Mouse (Mus musculus) CH12.LX (cell line): ENCODE data around the gene Ankrd33. TPM values are rescaled to one million over a fixed set of nuclear protein-coding genes. Genes with fewer than 3 reads are reported as not detected.
A peak's percentile ranks its signal among the peaks of the same experiment; 100 is the strongest.

Experiments
- DNase-seq: peaks from one replicate; pipeline ENCODE4 v3.0.0-alpha.2; 2013; ENCODE audit errors: extremely low read depth
- H3K27ac ChIP-seq: 2 replicates; pipeline ENCODE4 v1.5.1; 2012; ENCODE audit warnings: low read depth, mild to moderate bottlenecking, control low read depth, moderate library complexity; ENCODE audit not compliant: insufficient read depth
- H3K27me3 ChIP-seq: replicated peaks from 2 replicates; pipeline ENCODE3; 2012; ENCODE audit warnings: inconsistent platforms
- H3K36me3 ChIP-seq, 2 experiments: replicated peaks in 1 of 2; 2 replicates each; pipeline versions ENCODE3 to v1.6.1; 2012; ENCODE audit warnings: inconsistent platforms in 1 of 2, low read length in 1 of 2, mild to moderate bottlenecking in 1 of 2, mixed read lengths in 1 of 2, moderate library complexity in 1 of 2; ENCODE audit not compliant: control insufficient read depth in 1 of 2, insufficient read depth in 1 of 2
- H3K4me1 ChIP-seq, 2 experiments: 2 replicates each; pipeline ENCODE4 v1.6.1; 2012; ENCODE audit warnings: inconsistent platforms in 1 of 2, moderate library complexity in 1 of 2; ENCODE audit not compliant: insufficient read depth in 2 of 2, control insufficient read depth in 1 of 2
- H3K4me2 ChIP-seq: 2 replicates; pipeline ENCODE4 v1.6.1; 2012; ENCODE audit warnings: low read depth, mild to moderate bottlenecking, control low read depth; ENCODE audit not compliant: poor library complexity, insufficient read depth, severe bottlenecking
- H3K4me3 ChIP-seq, 3 experiments: fragments of 150-350 bp in 1 of 3; sonication (generic) in 1 of 3; replicated peaks in 1 of 3; 2 replicates each; pipeline versions ENCODE3 to v1.5.1; 2011 to 2012; ENCODE audit warnings: low read depth in 2 of 3, low read length in 2 of 3, mild to moderate bottlenecking in 2 of 3, moderate library complexity in 2 of 3, control low read depth in 1 of 3, improper control_type of control experiment in 1 of 3, inconsistent platforms in 1 of 3, mixed read lengths in 1 of 3; ENCODE audit not compliant: poor library complexity in 1 of 3
- H3K79me2 ChIP-seq: replicated peaks from 2 replicates; pipeline ENCODE4 v1.6.1; 2012; ENCODE audit warnings: mild to moderate bottlenecking, moderate library complexity; ENCODE audit not compliant: control insufficient read depth, poor library complexity, insufficient read depth, severe bottlenecking; ENCODE audit errors: extremely low read depth
- H3K9ac ChIP-seq: 2 replicates; pipeline ENCODE4 v1.6.1; 2012; ENCODE audit warnings: low read depth, mild to moderate bottlenecking, control low read depth, moderate library complexity; ENCODE audit not compliant: insufficient read depth
- H3K9me3 ChIP-seq: replicated peaks from 2 replicates; pipeline ENCODE3; 2012; ENCODE audit warnings: low read length, inconsistent platforms, mixed read lengths
- BHLHE40 ChIP-seq: IDR thresholded peaks from 2 replicates; pipeline ENCODE4 v1.6.1; 2011; ENCODE audit warnings: mild to moderate bottlenecking, low read depth, low read length, improper control_type of control experiment
- CHD1 ChIP-seq: IDR thresholded peaks from 2 replicates; pipeline ENCODE4 v1.6.1; 2012; ENCODE audit warnings: low read depth, low read length, improper control_type of control experiment, inconsistent platforms
- E2F4 ChIP-seq: IDR thresholded peaks from 2 replicates; pipeline ENCODE4 v1.6.1; 2011; ENCODE audit warnings: low read depth, low read length, improper control_type of control experiment; ENCODE audit not compliant: insufficient replicate concordance
- ELF1 ChIP-seq: IDR thresholded peaks from 2 replicates; pipeline ENCODE4 v1.6.1; 2014; ENCODE audit warnings: low read depth, mild to moderate bottlenecking, inconsistent platforms, low read length, improper control_type of control experiment
- EP300 ChIP-seq: IDR thresholded peaks from 2 replicates; pipeline ENCODE4 v1.6.1; 2011; ENCODE audit warnings: low read length, improper control_type of control experiment
- ETS1 ChIP-seq: conservative IDR thresholded peaks from 2 replicates; pipeline ENCODE4 v1.6.1; 2012; ENCODE audit warnings: low read depth, mild to moderate bottlenecking, inconsistent platforms, low read length, improper control_type of control experiment, moderate library complexity
- GABPA ChIP-seq: IDR thresholded peaks from 2 replicates; pipeline ENCODE4 v1.6.1; 2012; ENCODE audit warnings: low read depth, low read length, improper control_type of control experiment, inconsistent platforms; ENCODE audit not compliant: insufficient replicate concordance
- HCFC1 ChIP-seq: IDR thresholded peaks from 2 replicates; pipeline ENCODE4 v1.6.1; 2012; ENCODE audit warnings: low read depth, mild to moderate bottlenecking, inconsistent platforms, low read length, improper control_type of control experiment
- KAT2A ChIP-seq: IDR thresholded peaks from 2 replicates; pipeline ENCODE4 v1.6.1; 2012; ENCODE audit warnings: low read length, improper control_type of control experiment, inconsistent platforms; ENCODE audit not compliant: insufficient replicate concordance
- MAFK ChIP-seq: IDR thresholded peaks from 2 replicates; pipeline ENCODE4 v1.6.1; 2011; ENCODE audit warnings: low read length, improper control_type of control experiment; ENCODE audit not compliant: insufficient replicate concordance
- MAX ChIP-seq: IDR thresholded peaks from 2 replicates; pipeline ENCODE4 v1.6.1; 2011; ENCODE audit warnings: low read length, improper control_type of control experiment
- MXI1 ChIP-seq: IDR thresholded peaks from 2 replicates; pipeline ENCODE4 v1.6.1; 2011; ENCODE audit warnings: mild to moderate bottlenecking, low read depth, low read length, improper control_type of control experiment
- MYC ChIP-seq: IDR thresholded peaks from 2 replicates; pipeline ENCODE4 v1.6.1; 2011; ENCODE audit warnings: low read depth, mild to moderate bottlenecking, improper control_type of control experiment, low read length
- NELFE ChIP-seq: IDR thresholded peaks from 2 replicates; pipeline ENCODE4 v1.6.1; 2011; ENCODE audit warnings: low read depth, low read length, improper control_type of control experiment
- NRF1 ChIP-seq: IDR thresholded peaks from 2 replicates; pipeline ENCODE4 v1.6.1; 2014; ENCODE audit warnings: low read depth, mild to moderate bottlenecking, inconsistent platforms, low read length, improper control_type of control experiment, moderate library complexity
- PAX5 ChIP-seq: IDR thresholded peaks from 2 replicates; pipeline ENCODE4 v1.6.1; 2012; ENCODE audit warnings: low read length, inconsistent platforms, mixed read lengths
- POLR2AphosphoS2 ChIP-seq: IDR thresholded peaks from 2 replicates; pipeline ENCODE4 v1.6.1; 2011; ENCODE audit warnings: low read depth, low read length, improper control_type of control experiment
- RCOR1 ChIP-seq: conservative IDR thresholded peaks from 2 replicates; pipeline ENCODE4 v1.6.1; 2012; ENCODE audit warnings: low read depth, mild to moderate bottlenecking, inconsistent platforms, low read length, improper control_type of control experiment
- SIN3A ChIP-seq: IDR thresholded peaks from 2 replicates; pipeline ENCODE4 v1.6.1; 2012; ENCODE audit warnings: low read length, improper control_type of control experiment, inconsistent platforms
- SMC3 ChIP-seq: IDR thresholded peaks from 2 replicates; pipeline ENCODE4 v1.6.1; 2011; ENCODE audit warnings: low read depth, low read length, improper control_type of control experiment
- TCF12 ChIP-seq: IDR thresholded peaks from 2 replicates; pipeline ENCODE4 v1.6.1; 2014; ENCODE audit warnings: low read depth, mild to moderate bottlenecking, inconsistent platforms, low read length, improper control_type of control experiment
- USF2 ChIP-seq: conservative IDR thresholded peaks from 2 replicates; pipeline ENCODE4 v1.6.1; 2011; ENCODE audit warnings: low read depth, low read length, improper control_type of control experiment
- ZC3H11A ChIP-seq: IDR thresholded peaks from 2 replicates; pipeline ENCODE4 v1.6.1; 2012; ENCODE audit warnings: low read depth, mild to moderate bottlenecking, inconsistent platforms, low read length, improper control_type of control experiment
- ZKSCAN1 ChIP-seq: IDR thresholded peaks from 2 replicates; pipeline ENCODE4 v1.6.1; 2012; ENCODE audit warnings: low read depth, inconsistent platforms, low read length, improper control_type of control experiment, borderline replicate concordance
- ZMIZ1 ChIP-seq: IDR thresholded peaks from 2 replicates; pipeline ENCODE4 v1.6.1; 2012; ENCODE audit warnings: low read depth, mild to moderate bottlenecking, inconsistent platforms, low read length, improper control_type of control experiment
- ZNF384 ChIP-seq: IDR thresholded peaks from 2 replicates; pipeline ENCODE4 v1.6.1; 2012; ENCODE audit warnings: low read depth, low read length, improper control_type of control experiment, inconsistent platforms
- dilution Hi-C: fragments of 300-500 bp; cut with MboI; formaldehyde crosslinking; loops from 2 replicates; pipeline ENCODE4 v1.14.3; 2020; ENCODE audit warnings: low sequenced_read_pairs; ENCODE audit not compliant: extremely low pct_unique_long_range_greater_than_20kb, extremely low pct_ligation_motif_present
- in situ Hi-C: fragments of 300-500 bp; cut with MboI; formaldehyde crosslinking; loops from 3 replicates; pipeline ENCODE4 v1.14.3; 2019; ENCODE audit warnings: low sequenced_read_pairs, low pct_ligation_motif_present, low pct_unique_long_range_greater_than_20kb, mixed read lengths
- polyA plus RNA-seq: library from polyadenylated mRNA; unstranded; fragments of >175 nt; gene quantifications from 2 replicates; pipeline ENCODE4 v1.2.1, GENCODE M21; 2012; ENCODE audit warnings: low read depth; ENCODE audit not compliant: insufficient read length
- total RNA-seq, 2 experiments: library from RNA; depleted of rRNA; stranded (reverse); fragments of 300-350 nt in 1 of 2; fragments of >200 nt in 1 of 2; gene quantifications; 2 replicates each; pipeline ENCODE4 v1.2.3; 2012 to 2014

The Ankrd33 gene
- total and polyA plus RNA-seq, 3 experiments = not detected

DNA sequence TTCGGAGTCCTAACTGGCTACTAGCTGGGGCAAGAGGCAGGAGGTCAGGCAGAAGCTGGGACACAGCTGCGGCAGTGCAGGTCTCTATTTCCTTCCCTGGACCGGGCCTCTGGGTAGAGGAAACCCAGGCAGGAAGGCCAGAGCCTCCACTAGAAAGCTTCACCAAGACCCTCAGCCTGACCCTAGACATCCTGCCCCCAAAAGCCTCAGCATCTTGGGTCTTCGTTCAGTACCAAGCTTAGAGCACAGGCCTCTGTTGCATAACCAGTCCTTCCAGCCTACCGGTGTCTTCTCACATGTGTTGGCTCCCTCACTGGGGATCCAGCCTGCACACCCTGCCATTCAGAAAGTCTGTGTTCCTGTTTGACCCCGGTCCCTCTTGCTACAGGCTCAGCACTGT lies 17.2 kb downstream of the Ankrd33 start:
- H3K9ac ChIP-seq = no peak overlapping the region
- H3K79me2 ChIP-seq = no peaks in the 10 kb centered on the region
- DNase-seq = no peak
- in situ Hi-C loops (no loop called here), dilution Hi-C loops (no loop called here)
- peaks cover 0 to 14% of the 10 kb centered on the region in 2 experiments for H3K36me3 ChIP-seq
- H3K4me2 ChIP-seq = no peak overlapping the region
- H3K27ac ChIP-seq = no peak overlapping the region
- no peaks in the 10 kb centered on the region for H3K9me3 ChIP-seq
- H3K4me3 ChIP-seq = no peak overlapping the region
- H3K27me3 ChIP-seq = peaks cover 22% of the 10 kb centered on the region
- H3K4me1 ChIP-seq = peaks cover 12 to 51% of the 10 kb centered on the region in 2 experiments
- TF ChIP-seq POLR2AphosphoS2 = no peak
- TF ChIP-seq MYC = no peak
- no peak for TF ChIP-seq ZC3H11A
- no peak for TF ChIP-seq BHLHE40
- TF ChIP-seq CHD1 = no peak
- TF ChIP-seq NELFE = no peak
- no peak for TF ChIP-seq ZMIZ1
- no peak for TF ChIP-seq ZNF384
- no peak for TF ChIP-seq ETS1
- no peak for TF ChIP-seq E2F4
- TF ChIP-seq MXI1 = no peak
- no peak for TF ChIP-seq PAX5
- no peak for TF ChIP-seq MAX

DNA sequence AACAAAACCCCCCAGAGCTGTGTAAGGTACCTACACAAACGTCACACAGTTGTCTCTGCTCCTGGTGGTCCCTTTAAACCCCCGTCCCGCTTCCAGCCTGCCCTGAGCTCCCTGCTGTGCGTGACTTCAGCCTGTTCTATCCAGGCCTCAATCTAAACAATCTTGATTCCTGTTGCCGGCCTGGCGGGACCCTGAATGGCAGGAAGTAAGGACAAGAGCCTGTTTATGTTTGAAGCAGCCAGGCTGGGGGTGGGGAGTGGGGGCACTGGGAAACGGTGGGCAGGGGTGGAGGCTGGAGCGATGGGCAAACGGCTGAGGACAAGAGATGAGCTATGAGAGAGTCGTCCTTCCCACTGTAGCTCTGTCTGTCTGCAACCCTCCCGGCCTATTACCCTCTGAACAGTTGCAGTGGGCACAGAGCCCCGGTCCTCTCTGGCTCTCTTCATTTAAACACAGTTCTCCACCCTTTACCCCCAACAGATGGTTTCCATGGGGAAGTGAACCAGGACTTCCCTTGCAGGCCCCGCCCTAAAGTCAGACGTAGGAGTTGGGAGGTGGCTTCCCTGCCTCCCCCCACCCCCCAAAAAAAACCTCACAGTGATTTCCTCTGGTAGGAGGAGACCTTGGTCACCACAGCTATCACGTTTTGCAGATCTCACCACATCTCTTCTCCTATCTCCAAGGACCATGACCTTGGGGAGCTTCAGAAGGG lies 18.6 kb downstream of the Ankrd33 start:
- H3K4me2 ChIP-seq = no peak overlapping the region
- peak; percentile 81 for DNase-seq
- no peak overlapping the region for H3K27ac ChIP-seq
- in situ Hi-C loops (no loop called here), dilution Hi-C loops (no loop called here)
- peaks cover 0 to 16% of the 10 kb centered on the region in 2 experiments for H3K36me3 ChIP-seq
- TF ChIP-seq ZC3H11A (no peak), MAFK (no peak), PAX5 (no peak), E2F4 (no peak), ZKSCAN1 (no peak), EP300 (no peak), BHLHE40 (peak; percentile 40; the same call in 1 of the 2 replicates), ETS1 (no peak), TCF12 (0 out of 2 replicates have a peak, but pooled peaks have one; percentile 26), GABPA (no peak), POLR2AphosphoS2 (no peak), HCFC1 (no peak), USF2 (no peak), ELF1 (peak; percentile 17; the same call in 1 of the 2 replicates), KAT2A (no peak), MAX (no peak), SIN3A (no peak), RCOR1 (no peak), ZMIZ1 (no peak), NRF1 (no peak), SMC3 (no peak), ZNF384 (peak; percentile 45; the same call in 1 of the 2 replicates)
- H3K9me3 ChIP-seq = no peaks in the 10 kb centered on the region
- H3K27me3 ChIP-seq = peaks cover 9% of the 10 kb centered on the region
- H3K4me3 ChIP-seq = peak overlapping the region in 2 of 3 experiments; percentile 48 to 67
- peaks cover 18 to 65% of the 10 kb centered on the region in 2 experiments for H3K4me1 ChIP-seq
- no peaks in the 10 kb centered on the region for H3K79me2 ChIP-seq
- no peak overlapping the region for H3K9ac ChIP-seq
